Mouse (Mus musculus): Measurements from ENCODE around the gene Saysd1. TPM values are rescaled to one million over a fixed set of nuclear protein-coding genes. Genes with fewer than 3 reads are reported as not detected.
A peak's percentile ranks its signal among the peaks of the same experiment; 100 is the strongest.

The Saysd1 gene
- polyA plus RNA-seq, 1 experiment from 2014 or later: 10.5 TPM

DNA sequence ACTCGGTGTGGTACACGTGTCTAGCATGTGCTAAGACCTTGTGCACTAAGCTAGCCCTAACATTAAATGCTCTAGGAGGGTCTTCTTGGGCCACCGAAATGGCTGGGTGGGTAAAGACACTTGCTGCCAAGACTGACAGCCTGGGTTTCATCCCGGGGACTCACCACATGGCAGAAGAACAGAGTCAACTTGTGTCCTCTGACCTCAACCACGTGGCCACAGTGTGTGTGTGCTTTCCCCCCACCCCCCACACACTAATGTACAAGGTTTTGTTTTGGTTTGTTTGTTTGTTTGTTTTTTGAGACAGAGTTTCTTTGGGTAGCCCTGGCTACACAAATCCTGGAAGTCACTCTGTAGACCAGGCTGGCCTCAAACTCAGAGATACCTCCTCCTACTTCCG, 36.4 kb upstream of the Saysd1 start:
- DNase-seq (ENCODE audit: low spot score): no peak
- Histone ChIP-seq H3K27me3 (ENCODE audit: insufficient read depth, poor library complexity, severe bottlenecking) (no peaks in the 10 kb centered on the region), H3K27ac (no peak overlapping the region), H3K36me3 (no peaks in the 10 kb centered on the region), H3K4me1 (peaks cover 36% of the 10 kb centered on the region), H3K4me3 (no peak overlapping the region), H3K9me3 (no peaks in the 10 kb centered on the region)
- WGBS: 84% methylated on average over 6 of the region's 6 CpGs

DNA sequence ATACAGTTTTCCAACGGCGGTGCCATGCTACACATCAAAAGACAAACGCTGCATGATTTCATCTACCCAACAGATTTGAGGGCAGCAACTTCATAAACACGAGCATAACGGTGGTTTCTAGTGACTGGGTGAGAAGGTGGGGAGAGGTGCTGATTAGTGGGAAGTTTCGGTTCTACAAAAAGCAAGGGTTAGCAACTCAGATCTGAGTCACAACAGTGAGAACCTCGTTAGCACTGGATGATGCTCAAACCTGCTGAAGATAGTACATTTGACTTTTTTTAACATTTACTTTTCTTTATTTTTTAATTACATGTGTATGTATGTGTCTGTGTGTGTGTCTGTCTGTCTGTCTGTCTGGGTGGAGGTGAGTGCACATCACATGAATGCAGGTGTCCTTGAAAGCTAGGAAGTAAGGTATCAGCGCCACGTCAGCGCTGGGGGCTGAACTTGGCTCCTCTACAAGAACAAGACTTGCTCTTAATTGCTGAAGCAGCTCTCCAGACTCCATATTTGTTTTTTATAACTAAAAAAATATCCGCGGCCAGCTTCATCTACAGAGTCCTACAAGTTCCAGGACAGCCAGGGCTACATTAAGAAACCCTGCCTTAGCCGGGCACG, 35.6 kb upstream of the Saysd1 start:
- H3K27me3 ChIP-seq (ENCODE audit: insufficient read depth, poor library complexity, severe bottlenecking): no peaks in the 10 kb centered on the region
- H3K4me1 ChIP-seq: peaks cover 29% of the 10 kb centered on the region
- DNase-seq (ENCODE audit: low spot score): no peak

DNA sequence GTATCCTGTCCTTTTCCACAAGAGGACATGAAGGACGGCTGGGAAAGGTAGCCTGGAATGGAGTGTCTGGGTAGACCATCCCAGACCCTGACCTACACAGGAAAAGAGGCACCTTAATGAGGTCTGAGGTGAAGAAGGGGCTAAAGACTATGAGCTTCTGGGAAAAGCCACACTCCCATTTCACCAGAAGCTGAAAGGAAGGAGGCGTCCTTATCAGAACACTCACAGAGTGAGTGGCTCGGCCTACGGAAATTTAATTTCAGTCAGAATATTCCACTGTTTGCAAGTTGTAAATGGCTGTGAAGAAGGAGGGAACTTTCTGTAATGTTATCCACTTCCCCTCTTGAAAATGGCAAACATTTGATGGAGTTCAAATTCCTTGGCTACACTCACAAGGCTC, 34.6 kb upstream of the Saysd1 start:
- Histone ChIP-seq H3K4me3 (no peak overlapping the region), H3K4me1 (peaks cover 20% of the 10 kb centered on the region), H3K27ac (peak overlapping the region; percentile 67), H3K9me3 (no peaks in the 10 kb centered on the region), H3K27me3 (ENCODE audit: insufficient read depth, poor library complexity, severe bottlenecking) (no peaks in the 10 kb centered on the region), H3K36me3 (no peaks in the 10 kb centered on the region)
- no peak for DNase-seq (ENCODE audit: low spot score)
- WGBS: 26% methylated on average over 4 of the region's 4 CpGs

More for the DNA sequence above, 35.6 kb upstream of the Saysd1 start:
- no peaks in the 10 kb centered on the region for H3K9me3 ChIP-seq
- H3K36me3 ChIP-seq: no peaks in the 10 kb centered on the region
- H3K27ac ChIP-seq: no peak overlapping the region
- H3K4me3 ChIP-seq: no peak overlapping the region
- 86% methylated on average over 14 of the region's 14 CpGs for WGBS

DNA sequence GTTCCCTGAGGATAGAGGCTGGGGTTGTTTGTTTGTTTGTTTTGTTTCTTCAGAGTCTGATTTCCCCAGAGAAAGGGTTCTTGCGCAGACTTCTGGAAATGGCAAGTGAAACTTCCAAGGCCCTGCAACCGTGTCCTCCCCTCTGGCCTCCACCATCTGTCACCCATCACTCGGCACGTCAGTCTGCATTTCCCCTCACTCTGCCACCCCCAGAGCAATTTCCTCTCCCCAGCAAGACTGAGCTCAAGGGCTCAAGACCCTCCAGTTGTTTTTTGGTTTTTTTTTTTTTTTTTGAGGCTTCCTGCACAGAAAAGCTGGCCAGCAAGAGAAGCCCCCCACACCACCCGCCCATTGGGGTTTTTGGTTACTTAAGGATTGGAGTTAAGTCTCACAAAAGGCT, 34.2 kb upstream of the Saysd1 start:
- no peak for DNase-seq (ENCODE audit: low spot score)
- WGBS: 37% methylated on average over 5 of the region's 5 CpGs
- Histone ChIP-seq H3K4me1 (peaks cover 21% of the 10 kb centered on the region), H3K27me3 (ENCODE audit: insufficient read depth, poor library complexity, severe bottlenecking) (no peaks in the 10 kb centered on the region), H3K9me3 (no peaks in the 10 kb centered on the region), H3K36me3 (no peaks in the 10 kb centered on the region), H3K4me3 (no peak overlapping the region), H3K27ac (peak overlapping the region; percentile 67)

DNA sequence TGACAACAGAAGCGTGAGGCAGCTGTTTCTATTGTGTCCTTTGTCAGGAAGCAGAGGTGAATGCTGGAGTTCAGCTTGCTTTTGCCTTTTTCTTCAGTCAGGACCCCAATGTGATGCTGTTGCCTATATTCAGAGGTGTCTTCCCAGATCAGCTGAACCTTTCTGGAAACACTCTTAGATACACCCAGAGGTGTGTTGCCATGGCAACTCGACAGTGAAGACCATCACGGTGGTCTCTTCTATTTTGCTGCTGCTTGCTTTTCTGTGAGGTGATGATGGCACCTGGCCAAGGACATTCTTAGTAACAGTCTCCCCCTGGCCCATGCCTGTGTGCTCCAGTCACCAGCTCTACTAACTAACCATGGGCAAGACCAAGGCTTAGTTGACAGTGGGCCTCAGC, 33.5 kb upstream of the Saysd1 start:
- 78% methylated on average over 3 of the region's 3 CpGs for WGBS
- DNase-seq (ENCODE audit: low spot score): no peak

DNA sequence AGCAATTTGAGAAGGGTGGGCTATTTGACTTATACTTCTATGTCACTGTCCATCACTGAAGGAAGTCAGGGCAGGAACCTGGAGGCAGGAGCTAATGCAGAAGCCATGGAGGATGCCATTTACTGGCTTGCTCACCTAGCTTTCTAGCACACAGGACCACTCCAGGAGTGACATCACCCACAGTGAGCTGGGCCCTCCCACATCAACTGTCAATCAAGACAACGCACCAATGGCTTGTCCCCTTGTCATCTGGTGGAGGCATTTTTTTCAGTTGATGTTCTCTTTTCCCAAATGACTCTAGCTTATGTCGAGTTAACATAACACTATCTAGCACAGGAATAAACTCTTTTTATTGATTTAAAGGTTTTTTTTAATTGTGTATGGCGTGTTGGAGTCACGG, 30.9 kb upstream of the Saysd1 start:
- 90% methylated on average over 4 of the region's 4 CpGs for WGBS
- DNase-seq (ENCODE audit: low spot score): no peak
- H3K27ac ChIP-seq: no peak overlapping the region
- H3K27me3 ChIP-seq (ENCODE audit: insufficient read depth, poor library complexity, severe bottlenecking): no peaks in the 10 kb centered on the region
- no peaks in the 10 kb centered on the region for H3K9me3 ChIP-seq
- peaks cover 41% of the 10 kb centered on the region for H3K4me1 ChIP-seq
- H3K36me3 ChIP-seq: no peaks in the 10 kb centered on the region
- H3K4me3 ChIP-seq: no peak overlapping the region

More for the DNA sequence above, 33.5 kb upstream of the Saysd1 start:
- peaks cover 24% of the 10 kb centered on the region for H3K4me1 ChIP-seq
- no peaks in the 10 kb centered on the region for H3K9me3 ChIP-seq
- no peak overlapping the region for H3K4me3 ChIP-seq
- no peaks in the 10 kb centered on the region for H3K36me3 ChIP-seq
- no peaks in the 10 kb centered on the region for H3K27me3 ChIP-seq (ENCODE audit: insufficient read depth, poor library complexity, severe bottlenecking)
- H3K27ac ChIP-seq: peak overlapping the region; percentile 59

- Histone ChIP-seq H3K4me1 (peaks cover 38% of the 10 kb centered on the region), H3K9me3 (no peaks in the 10 kb centered on the region), H3K36me3 (no peaks in the 10 kb centered on the region), H3K27ac (no peak overlapping the region), H3K4me3 (no peak overlapping the region), H3K27me3 (ENCODE audit: insufficient read depth, poor library complexity, severe bottlenecking) (no peaks in the 10 kb centered on the region)
- no peak for DNase-seq (ENCODE audit: low spot score)
- WGBS: 71% methylated on average over 1 of the region's 1 CpGs
These were observed 30.1 kb upstream of the Saysd1 start for GRCm38 (mm10) chr14:20168478-20168877.

DNA sequence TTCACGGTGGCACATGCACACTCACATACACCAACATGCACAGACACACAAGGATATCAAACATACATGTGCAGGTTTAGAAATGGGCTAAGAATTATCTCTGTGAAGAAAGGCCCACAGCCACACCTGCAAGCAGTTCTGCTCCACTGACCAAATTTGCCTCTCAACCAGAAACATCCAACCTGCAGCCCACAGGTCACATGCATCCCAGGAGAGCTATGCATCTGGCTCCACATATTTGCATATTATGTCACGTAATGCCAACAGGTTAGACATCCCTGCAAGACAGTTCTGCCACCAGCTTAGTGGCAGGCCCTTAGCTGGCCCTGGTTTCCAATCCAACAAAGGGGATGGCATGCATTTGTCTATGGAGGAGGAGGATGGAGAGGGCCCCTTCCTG, 29.7 kb upstream of the Saysd1 start:
- WGBS: 86% methylated on average over 2 of the region's 2 CpGs
- H3K27me3 ChIP-seq (ENCODE audit: insufficient read depth, poor library complexity, severe bottlenecking): no peaks in the 10 kb centered on the region
- DNase-seq (ENCODE audit: low spot score): no peak
- H3K27ac ChIP-seq: no peak overlapping the region
- peaks cover 34% of the 10 kb centered on the region for H3K4me1 ChIP-seq
- no peak overlapping the region for H3K4me3 ChIP-seq
- no peaks in the 10 kb centered on the region for H3K36me3 ChIP-seq
- H3K9me3 ChIP-seq: no peaks in the 10 kb centered on the region

DNA sequence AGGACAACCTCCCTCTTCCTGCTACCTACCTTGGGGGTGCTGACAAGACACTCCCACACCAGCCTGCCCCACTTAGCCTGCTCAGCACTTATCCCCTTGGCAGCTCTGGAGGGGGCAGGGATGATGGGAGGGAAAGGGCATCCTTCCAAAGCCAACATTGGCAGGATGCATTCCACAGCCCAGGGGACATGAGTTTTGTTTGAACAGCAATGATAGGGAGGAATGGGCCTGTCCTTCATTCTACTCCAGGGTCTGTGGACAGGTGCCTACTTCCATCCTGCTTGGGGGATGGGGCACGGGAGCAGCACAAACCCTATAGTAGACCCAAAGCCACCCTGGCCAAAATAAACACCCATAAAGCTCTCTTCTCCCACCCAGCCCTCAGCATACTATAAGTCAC, 27.1 kb upstream of the Saysd1 start:
- Histone ChIP-seq H3K27ac (no peak overlapping the region), H3K36me3 (no peaks in the 10 kb centered on the region), H3K4me3 (no peak overlapping the region), H3K9me3 (no peaks in the 10 kb centered on the region), H3K27me3 (ENCODE audit: insufficient read depth, poor library complexity, severe bottlenecking) (no peaks in the 10 kb centered on the region), H3K4me1 (peaks cover 25% of the 10 kb centered on the region)
- WGBS: 41% methylated on average over 1 of the region's 1 CpGs
- DNase-seq (ENCODE audit: low spot score): no peak

DNA sequence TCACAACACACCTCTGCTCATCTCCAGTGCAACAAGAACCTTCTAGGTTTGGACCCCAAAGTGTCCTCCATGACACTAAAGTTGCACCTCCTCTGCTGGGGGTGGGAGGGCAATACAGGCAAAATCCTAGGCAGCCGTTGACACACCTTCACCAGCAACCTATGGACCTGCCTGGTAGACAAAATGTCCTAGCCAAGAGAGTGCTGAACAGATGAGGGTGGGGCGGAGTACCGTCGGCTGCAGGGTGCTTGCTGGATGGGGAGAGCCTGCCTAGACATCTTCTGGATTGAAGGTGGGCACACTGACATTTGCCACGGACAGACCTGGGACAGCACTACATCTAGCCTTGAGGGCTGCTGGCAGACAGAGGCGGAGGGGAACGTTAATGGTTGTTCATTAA, 26.1 kb upstream of the Saysd1 start:
- WGBS: 88% methylated on average over 7 of the region's 7 CpGs
- no peak for DNase-seq (ENCODE audit: low spot score)
- H3K27me3 ChIP-seq (ENCODE audit: insufficient read depth, poor library complexity, severe bottlenecking): no peaks in the 10 kb centered on the region
- peaks cover 35% of the 10 kb centered on the region for H3K4me1 ChIP-seq
- H3K4me3 ChIP-seq: no peak overlapping the region
- H3K36me3 ChIP-seq: no peaks in the 10 kb centered on the region
- no peaks in the 10 kb centered on the region for H3K9me3 ChIP-seq
- H3K27ac ChIP-seq: no peak overlapping the region

DNA sequence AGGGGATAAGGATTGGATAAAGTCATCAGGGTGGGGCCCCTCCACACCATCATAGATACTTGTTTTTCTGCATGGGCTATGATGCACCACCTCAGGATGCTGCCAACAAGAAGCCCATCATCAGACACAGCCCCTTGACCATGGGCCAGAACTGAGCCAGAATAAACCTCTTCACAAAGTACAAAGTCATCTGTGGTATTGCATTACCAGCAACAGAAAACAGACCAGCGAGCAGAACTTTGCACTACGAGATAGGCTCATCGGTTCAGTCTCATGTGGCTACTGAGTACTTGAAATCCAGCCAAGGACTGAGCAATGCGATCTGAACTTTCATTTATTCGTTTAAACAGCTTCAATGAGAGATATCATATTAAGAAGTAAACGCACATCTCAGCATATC, 24.4 kb upstream of the Saysd1 start:
- Histone ChIP-seq H3K4me3 (no peak overlapping the region), H3K9me3 (no peaks in the 10 kb centered on the region), H3K36me3 (no peaks in the 10 kb centered on the region), H3K27ac (no peak overlapping the region), H3K27me3 (ENCODE audit: insufficient read depth, poor library complexity, severe bottlenecking) (no peaks in the 10 kb centered on the region), H3K4me1 (peaks cover 42% of the 10 kb centered on the region)
- 80% methylated on average over 6 of the region's 6 CpGs for WGBS
- no peak for DNase-seq (ENCODE audit: low spot score)

- Histone ChIP-seq H3K4me1 (peaks cover 49% of the 10 kb centered on the region), H3K4me3 (no peak overlapping the region), H3K27me3 (ENCODE audit: insufficient read depth, poor library complexity, severe bottlenecking) (0 out of 2 replicates have a peak, but pooled peaks cover 4% of the 10 kb centered on the region), H3K9me3 (no peaks in the 10 kb centered on the region), H3K36me3 (no peaks in the 10 kb centered on the region), H3K27ac (no peak overlapping the region)
- WGBS: 72% methylated on average over 8 of the region's 8 CpGs
- no peak for DNase-seq (ENCODE audit: low spot score)
These were observed 20.7 kb upstream of the Saysd1 start for GRCm38 (mm10) chr14:20158727-20159681.

GRCm38 (mm10) chr14:20157595-20157994, 19.3 kb upstream of the Saysd1 start:
- no peaks in the 10 kb centered on the region for H3K9me3 ChIP-seq
- no peak overlapping the region for H3K27ac ChIP-seq
- DNase-seq (ENCODE audit: low spot score): no peak
- no peak overlapping the region for H3K4me3 ChIP-seq
- WGBS: 74% methylated on average over 10 of the region's 10 CpGs
- H3K4me1 ChIP-seq: peaks cover 50% of the 10 kb centered on the region
- 0 out of 2 replicates have a peak, but pooled peaks cover 4% of the 10 kb centered on the region for H3K27me3 ChIP-seq (ENCODE audit: insufficient read depth, poor library complexity, severe bottlenecking)
- H3K36me3 ChIP-seq: no peaks in the 10 kb centered on the region

Measured in heart, embryonic 10.5 days (tissue).